Mouse (Mus musculus): Measurements from ENCODE around the gene Gm5728. TPM values are rescaled to one million over a fixed set of nuclear protein-coding genes. Genes with fewer than 3 reads are reported as not detected.
"Not testable (repeated sequence)": the region's sequence is repeated elsewhere in the genome, so short reads cannot be mapped to it uniquely, and the experiment has no call there.

Gene Gm5728
- polyA plus RNA-seq (2012; rRNA removed): not detected in 2 replicates

- not testable (repeated sequence) for DNase-seq (ENCODE audit: low read depth)
Observed at GRCm38 (mm10) chr7:20375310-20375709, at the start of gene Gm5728. Gm5728 (minus strand) TSS chr7:20375410.

- DNase-seq (ENCODE audit: low read depth): not testable (repeated sequence)
Observed at GRCm38 (mm10) chr7:20417642-20418041, 42.4 kb upstream of the Gm5728 start, which contains the start of gene Vmn1r100. Vmn1r100 (plus strand) TSS chr7:20417942.

GRCm38 (mm10) chr7:20333965-20334364 is 41.2 kb downstream of the Gm5728 start, which contains the start of gene Gm4133:
Gm4133 (minus strand) TSS chr7:20334065.
- not testable (repeated sequence) for DNase-seq (ENCODE audit: low read depth)

Other genes with a start within 250 kb of the Gm5728 start
- not detected in 2 replicates for gene Vmn1r93, start 236.3 kb downstream of the Gm5728 start, polyA plus RNA-seq (2012; rRNA removed)
- not detected in 2 replicates for gene Vmn1r94, start 207.0 kb downstream of the Gm5728 start, polyA plus RNA-seq (2012; rRNA removed)
- not detected in 2 replicates for gene Vmn1r95, start 181.7 kb downstream of the Gm5728 start, polyA plus RNA-seq (2012; rRNA removed)
- not detected in 2 replicates for gene Gm6164, start 169.8 kb downstream of the Gm5728 start, polyA plus RNA-seq (2012; rRNA removed)
- not detected in 2 replicates for gene Gm4498, start 141.6 kb downstream of the Gm5728 start, polyA plus RNA-seq (2012; rRNA removed)
- not detected in 2 replicates for gene Gm5890, start 112.6 kb downstream of the Gm5728 start, polyA plus RNA-seq (2012; rRNA removed)
- gene Gm4133, start 41.3 kb downstream of the Gm5728 start, polyA plus RNA-seq (2012; rRNA removed): not detected in 2 replicates
- not detected in 2 replicates for gene Vmn1r100, start 42.5 kb upstream of the Gm5728 start, polyA plus RNA-seq (2012; rRNA removed)
- not detected in 2 replicates for gene Vmn1r101, start 67.2 kb upstream of the Gm5728 start, polyA plus RNA-seq (2012; rRNA removed)
- not detected in 2 replicates for gene Gm10670, start 99.5 kb upstream of the Gm5728 start, polyA plus RNA-seq (2012; rRNA removed)
- gene Vmn1r103, start 135.1 kb upstream of the Gm5728 start, polyA plus RNA-seq (2012; rRNA removed): not detected in 2 replicates
- not detected in 2 replicates for gene Vmn1r104, start 158.4 kb upstream of the Gm5728 start, polyA plus RNA-seq (2012; rRNA removed)
- not detected in 2 replicates for gene Gm5726, start 170.3 kb upstream of the Gm5728 start, polyA plus RNA-seq (2012; rRNA removed)
- not detected in 2 replicates for gene Gm4141, start 200.8 kb upstream of the Gm5728 start, polyA plus RNA-seq (2012; rRNA removed)
- not detected in 2 replicates for gene Gm4513, start 223.6 kb upstream of the Gm5728 start, polyA plus RNA-seq (2012; rRNA removed)

Data from gonadal fat pad, adult 2 months (tissue).